Mouse (Mus musculus): ENCODE measurements around the gene Gm20458. TPM values are rescaled to one million over a fixed set of nuclear protein-coding genes. Genes with fewer than 3 reads are reported as not detected.

The Gm20458 gene
- total and polyA plus RNA-seq, 2 experiments from 2014 or later = 6.9 to 15.0 TPM

GRCm38 (mm10) chr2:164421306-164421705 lies 39.5 kb upstream of the Gm20458 start:
- Histone ChIP-seq H3K4me2 (ENCODE audit: low read depth, low read length, poor library complexity, severe bottlenecking) (no peak overlapping the region), H3K36me3 (ENCODE audit: insufficient read depth, low read length) (no peaks in the 10 kb centered on the region), H3K9me3 (ENCODE audit: low read length) (no peaks in the 10 kb centered on the region), H3K27ac (ENCODE audit: low read depth, low read length) (no peak overlapping the region), H3K9ac (replicated peaks; ENCODE audit: low read length, poor library complexity, severe bottlenecking) (no peak overlapping the region), H3K27me3 (ENCODE audit: insufficient read depth, low read length) (no peaks in the 10 kb centered on the region), H3K4me1 (ENCODE audit: insufficient read depth, low read length) (no peaks in the 10 kb centered on the region), H3K4me3 (ENCODE audit: low read depth, low read length) (no peak overlapping the region)
- TF ChIP-seq CTCF (IDR thresholded peaks at IDR 0.05) = no peak
- DNase-seq (ENCODE audit: low spot score) = no peak
- WGBS = 92% methylated on average over 7 of the region's 7 CpGs
- ATAC-seq (ENCODE audit: low FRiP score) = no peak

GRCm38 (mm10) chr2:164421979-164422378 lies 38.8 kb upstream of the Gm20458 start:
- Histone ChIP-seq H3K4me1 (ENCODE audit: insufficient read depth, low read length) (no peaks in the 10 kb centered on the region), H3K27ac (ENCODE audit: low read depth, low read length) (no peak overlapping the region), H3K4me2 (ENCODE audit: low read depth, low read length, poor library complexity, severe bottlenecking) (no peak overlapping the region), H3K27me3 (ENCODE audit: insufficient read depth, low read length) (no peaks in the 10 kb centered on the region), H3K36me3 (ENCODE audit: insufficient read depth, low read length) (no peaks in the 10 kb centered on the region), H3K4me3 (ENCODE audit: low read depth, low read length) (no peak overlapping the region), H3K9me3 (ENCODE audit: low read length) (no peaks in the 10 kb centered on the region), H3K9ac (replicated peaks; ENCODE audit: low read length, poor library complexity, severe bottlenecking) (no peak overlapping the region)
- ATAC-seq (ENCODE audit: low FRiP score) = no peak
- no peak for DNase-seq (ENCODE audit: low spot score)
- 84% methylated on average over 8 of the region's 8 CpGs for WGBS
- no peak for TF ChIP-seq CTCF (IDR thresholded peaks at IDR 0.05)

- H3K27ac ChIP-seq (ENCODE audit: low read depth, low read length) = no peak overlapping the region
- ATAC-seq (ENCODE audit: low FRiP score) (no peak), DNase-seq (ENCODE audit: low spot score) (no peak)
- H3K4me2 ChIP-seq (ENCODE audit: low read depth, low read length, poor library complexity, severe bottlenecking) = no peak overlapping the region
- H3K36me3 ChIP-seq (ENCODE audit: insufficient read depth, low read length) = no peaks in the 10 kb centered on the region
- H3K9me3 ChIP-seq (ENCODE audit: low read length) = no peaks in the 10 kb centered on the region
- H3K9ac ChIP-seq (replicated peaks; ENCODE audit: low read length, poor library complexity, severe bottlenecking) = no peak overlapping the region
- TF ChIP-seq CTCF (IDR thresholded peaks at IDR 0.05) = no peak
- H3K27me3 ChIP-seq (ENCODE audit: insufficient read depth, low read length) = no peaks in the 10 kb centered on the region
- no peak overlapping the region for H3K4me3 ChIP-seq (ENCODE audit: low read depth, low read length)
- no peaks in the 10 kb centered on the region for H3K4me1 ChIP-seq (ENCODE audit: insufficient read depth, low read length)
- WGBS = 92% methylated on average over 15 of the region's 15 CpGs
These were observed 37.9 kb upstream of the Gm20458 start for GRCm38 (mm10) chr2:164422675-164423393.

GRCm38 (mm10) chr2:164423464-164423863 lies 37.3 kb upstream of the Gm20458 start:
- H3K4me1 ChIP-seq (ENCODE audit: insufficient read depth, low read length) = no peaks in the 10 kb centered on the region
- no peak overlapping the region for H3K4me3 ChIP-seq (ENCODE audit: low read depth, low read length)
- H3K27me3 ChIP-seq (ENCODE audit: insufficient read depth, low read length) = no peaks in the 10 kb centered on the region
- H3K36me3 ChIP-seq (ENCODE audit: insufficient read depth, low read length) = no peaks in the 10 kb centered on the region
- H3K9me3 ChIP-seq (ENCODE audit: low read length) = no peaks in the 10 kb centered on the region
- ATAC-seq (ENCODE audit: low FRiP score) (no peak), DNase-seq (ENCODE audit: low spot score) (no peak)
- no peak overlapping the region for H3K4me2 ChIP-seq (ENCODE audit: low read depth, low read length, poor library complexity, severe bottlenecking)
- TF ChIP-seq CTCF (IDR thresholded peaks at IDR 0.05) = no peak
- no peak overlapping the region for H3K27ac ChIP-seq (ENCODE audit: low read depth, low read length)
- 90% methylated on average over 11 of the region's 11 CpGs for WGBS
- H3K9ac ChIP-seq (replicated peaks; ENCODE audit: low read length, poor library complexity, severe bottlenecking) = no peak overlapping the region

GRCm38 (mm10) chr2:164424406-164424805 lies 36.4 kb upstream of the Gm20458 start:
- H3K4me1 ChIP-seq (ENCODE audit: insufficient read depth, low read length) = no peaks in the 10 kb centered on the region
- H3K4me3 ChIP-seq (ENCODE audit: low read depth, low read length) = no peak overlapping the region
- H3K9me3 ChIP-seq (ENCODE audit: low read length) = no peaks in the 10 kb centered on the region
- WGBS = 87% methylated on average over 8 of the region's 8 CpGs
- TF ChIP-seq CTCF (IDR thresholded peaks at IDR 0.05) = no peak
- ATAC-seq (ENCODE audit: low FRiP score) = no peak
- no peaks in the 10 kb centered on the region for H3K36me3 ChIP-seq (ENCODE audit: insufficient read depth, low read length)
- no peaks in the 10 kb centered on the region for H3K27me3 ChIP-seq (ENCODE audit: insufficient read depth, low read length)
- H3K27ac ChIP-seq (ENCODE audit: low read depth, low read length) = no peak overlapping the region
- H3K9ac ChIP-seq (replicated peaks; ENCODE audit: low read length, poor library complexity, severe bottlenecking) = no peak overlapping the region
- no peak overlapping the region for H3K4me2 ChIP-seq (ENCODE audit: low read depth, low read length, poor library complexity, severe bottlenecking)
- no peak for DNase-seq (ENCODE audit: low spot score)

- no peak overlapping the region for H3K4me2 ChIP-seq (ENCODE audit: low read depth, low read length, poor library complexity, severe bottlenecking)
- no peak overlapping the region for H3K9ac ChIP-seq (replicated peaks; ENCODE audit: low read length, poor library complexity, severe bottlenecking)
- H3K36me3 ChIP-seq (ENCODE audit: insufficient read depth, low read length) = no peaks in the 10 kb centered on the region
- ATAC-seq (ENCODE audit: low FRiP score) = no peak
- no peak for DNase-seq (ENCODE audit: low spot score)
- no peaks in the 10 kb centered on the region for H3K9me3 ChIP-seq (ENCODE audit: low read length)
- 92% methylated on average over 5 of the region's 5 CpGs for WGBS
- H3K27ac ChIP-seq (ENCODE audit: low read depth, low read length) = no peak overlapping the region
- no peak overlapping the region for H3K4me3 ChIP-seq (ENCODE audit: low read depth, low read length)
- no peak for TF ChIP-seq CTCF (IDR thresholded peaks at IDR 0.05)
- no peaks in the 10 kb centered on the region for H3K27me3 ChIP-seq (ENCODE audit: insufficient read depth, low read length)
- H3K4me1 ChIP-seq (ENCODE audit: insufficient read depth, low read length) = no peaks in the 10 kb centered on the region
These were observed 35.4 kb upstream of the Gm20458 start for GRCm38 (mm10) chr2:164425401-164425800.
